Mouse (Mus musculus): ENCODE data around the gene Iscu.

Gene Iscu

DNA sequence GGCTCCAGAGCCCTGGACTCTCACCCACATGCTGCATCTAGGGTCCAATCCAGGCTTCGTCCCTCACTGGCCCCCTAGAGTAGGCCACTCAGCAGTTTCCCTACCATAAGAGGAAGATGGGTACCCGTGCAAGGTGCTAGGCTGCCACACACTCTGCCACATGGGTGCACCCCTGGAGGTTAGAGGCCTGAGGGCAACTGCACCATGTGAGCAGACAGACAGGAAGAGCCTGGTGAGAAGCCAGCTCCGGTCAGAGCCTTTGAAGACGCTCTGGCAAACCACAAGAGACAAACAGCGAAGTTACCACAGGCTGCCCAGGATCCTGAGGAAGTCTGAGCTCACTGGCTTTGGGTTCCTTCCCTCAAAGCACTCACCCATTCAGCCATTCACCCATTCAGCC, 14.4 kb downstream of the Iscu start:
- no peak for DNase-seq (ENCODE audit: low spot score in 2 of 2)

GRCm38 (mm10) chr5:113788645-113789044, 16.1 kb downstream of the Iscu start:
- DNase-seq (ENCODE audit: low spot score in 2 of 2) = no peak

GRCm38 (mm10) chr5:113789075-113789788, 16.7 kb downstream of the Iscu start:
- DNase-seq (ENCODE audit: low spot score in 2 of 2) = no peak

- DNase-seq (ENCODE audit: low spot score in 2 of 2) = no peak
Measured at GRCm38 (mm10) chr5:113790453-113791196, 18.1 kb downstream of the Iscu start.

- no peak for DNase-seq (ENCODE audit: low spot score in 2 of 2)
Measured at GRCm38 (mm10) chr5:113791197-113792095, 18.9 kb downstream of the Iscu start.

DNA sequence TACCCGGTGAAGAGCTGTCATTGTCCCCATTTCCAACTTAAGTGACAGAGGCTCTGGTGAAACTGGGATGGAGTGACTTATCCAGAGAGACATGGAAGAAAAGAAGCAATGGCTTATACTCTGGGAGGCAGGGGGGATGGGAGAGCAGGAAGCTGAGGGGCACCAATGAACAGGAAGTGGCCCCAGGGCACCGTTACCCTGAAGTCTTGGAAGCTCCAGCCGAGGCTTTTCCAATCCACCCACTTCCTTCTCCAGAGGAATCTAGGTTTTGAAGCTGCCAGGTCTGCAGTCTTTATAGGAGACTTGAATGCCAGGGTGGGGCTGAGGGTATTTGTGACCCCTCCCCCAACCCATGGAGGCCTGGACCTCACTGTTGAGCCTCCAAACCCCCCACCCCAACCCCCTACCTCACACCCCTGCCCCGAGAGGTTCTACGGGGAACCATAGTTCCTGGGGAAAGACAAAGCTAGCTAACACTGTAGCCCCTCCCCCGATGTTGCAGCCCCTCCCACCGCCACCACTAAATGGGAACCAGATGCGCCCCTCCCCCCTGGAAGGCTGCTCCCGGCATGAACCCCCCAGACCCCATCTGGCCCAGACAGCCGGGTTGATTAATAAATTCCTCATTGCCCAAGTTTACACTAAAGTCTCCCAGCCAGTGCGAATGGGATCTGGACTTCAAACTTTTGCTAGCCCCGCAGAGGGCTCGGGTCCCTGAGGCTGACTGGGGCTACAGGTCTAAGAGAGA, 24.0 kb downstream of the Iscu start:
- no peak for DNase-seq (ENCODE audit: low spot score in 2 of 2)

DNA sequence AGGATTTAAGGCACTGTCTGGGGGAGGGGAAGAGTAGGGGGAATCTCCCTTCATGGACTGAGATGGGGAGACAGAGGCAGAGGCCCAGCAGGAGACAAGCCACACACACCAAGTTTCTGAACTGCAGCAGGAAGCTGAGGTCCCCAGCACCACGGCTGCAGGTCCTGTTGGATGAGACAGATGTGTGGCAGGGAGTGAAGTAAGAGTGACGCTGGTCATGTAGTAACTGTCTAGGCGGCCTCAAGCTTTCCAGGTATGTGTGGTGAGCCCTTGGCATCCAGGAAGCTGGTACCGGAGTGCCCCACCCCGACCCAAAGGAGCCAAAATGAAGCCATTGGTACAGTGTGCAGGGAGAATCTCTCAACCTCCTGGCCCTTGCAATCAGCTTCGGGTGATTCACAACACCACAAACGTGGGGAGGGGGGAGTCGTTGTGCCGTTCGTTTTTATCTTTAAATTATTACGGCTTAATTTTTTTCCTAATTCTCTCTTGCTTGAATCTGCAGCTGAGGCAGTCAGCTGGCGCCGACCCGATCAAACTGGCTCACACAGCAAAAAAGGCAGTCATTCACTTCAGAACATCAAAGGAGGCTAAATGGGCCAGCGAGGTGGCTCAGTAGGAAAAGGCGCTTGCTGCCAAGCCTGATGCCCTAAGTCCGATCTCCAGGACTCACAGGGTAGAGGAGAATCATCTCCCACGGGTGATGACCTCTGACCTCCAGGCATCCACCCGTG, 24.8 kb downstream of the Iscu start:
- DNase-seq (ENCODE audit: low spot score in 2 of 2) = no peak

GRCm38 (mm10) chr5:113798525-113798924, 26.0 kb downstream of the Iscu start:
- no peak for DNase-seq (ENCODE audit: low spot score in 2 of 2)

DNA sequence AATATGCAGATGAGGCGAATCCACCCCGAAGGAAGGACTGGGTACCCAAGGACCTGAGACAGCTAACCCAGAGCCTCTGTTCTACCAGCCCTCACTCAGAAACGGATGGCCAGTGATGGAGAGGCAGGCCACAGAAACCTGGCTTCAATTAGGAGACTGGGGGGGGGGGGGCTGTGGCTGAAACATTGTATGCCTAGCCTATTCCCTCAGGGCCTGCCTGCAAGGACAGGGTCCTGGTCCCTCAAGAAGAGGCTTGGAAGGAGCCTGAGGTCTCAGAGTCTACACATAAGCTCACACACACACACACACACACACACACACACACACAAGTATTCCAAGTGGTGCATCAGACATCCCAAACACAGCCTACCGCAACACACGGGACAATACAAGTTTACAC, 27.1 kb downstream of the Iscu start:
- no peak for DNase-seq (ENCODE audit: low spot score in 2 of 2)

- peak; percentile 53 to 58 for DNase-seq (ENCODE audit: low spot score in 2 of 2)
Measured at GRCm38 (mm10) chr5:113800280-113800679, 27.7 kb downstream of the Iscu start, which contains the start of gene Tmem119. TSS of gene Tmem119 (minus strand) at chr5:113800516.

DNA sequence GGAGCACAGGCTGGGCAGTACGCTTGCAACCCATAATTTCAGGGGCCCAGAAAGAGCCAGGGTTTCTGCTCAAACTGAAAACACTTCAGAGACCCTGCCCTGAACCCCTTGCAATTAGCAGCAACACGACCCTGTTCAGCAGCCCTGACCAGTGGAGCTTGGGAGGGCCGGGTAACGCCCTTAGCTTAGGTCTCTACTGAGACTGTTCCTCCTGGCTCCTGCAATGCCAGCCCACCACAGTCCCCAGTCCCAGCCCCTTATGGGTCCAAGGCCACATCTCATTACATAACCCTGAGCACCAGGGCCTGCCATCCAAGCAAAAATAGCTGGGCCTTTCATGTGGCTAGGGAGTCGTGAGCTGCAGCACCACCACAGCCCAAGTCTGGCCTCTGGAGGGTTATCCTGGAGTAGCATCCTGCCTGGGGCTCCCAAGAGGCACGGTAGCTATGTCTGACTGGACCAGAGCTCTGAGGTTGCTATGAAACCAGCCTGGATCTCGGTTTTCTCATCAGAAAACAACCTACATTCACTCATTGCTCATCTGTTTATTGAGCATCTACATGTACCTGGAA, 31.9 kb downstream of the Iscu start:
- no peak for DNase-seq (ENCODE audit: low spot score in 2 of 2)

DNA sequence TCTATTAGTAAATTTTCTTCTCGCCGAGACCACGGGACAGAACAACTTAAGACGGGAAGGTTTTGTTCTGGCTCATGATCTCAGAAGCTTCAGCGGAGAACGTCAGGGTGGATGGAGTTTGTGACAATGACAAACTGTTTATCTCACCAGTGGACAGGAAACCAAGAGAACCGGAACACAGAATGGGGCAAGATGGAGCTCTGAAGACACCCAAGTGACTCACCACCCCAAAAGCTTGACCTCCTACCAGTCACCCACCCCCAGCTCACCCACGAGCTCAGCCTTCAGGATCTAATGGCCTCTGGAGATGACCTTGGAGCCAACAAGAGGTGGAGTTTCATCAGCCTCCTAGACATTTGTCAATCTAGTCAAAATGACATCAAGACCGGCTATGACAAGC, 32.8 kb downstream of the Iscu start:
- DNase-seq (ENCODE audit: low spot score in 2 of 2) = no peak

GRCm38 (mm10) chr5:113806414-113806813, 33.9 kb downstream of the Iscu start:
- DNase-seq (ENCODE audit: low spot score in 2 of 2) = no peak

DNA sequence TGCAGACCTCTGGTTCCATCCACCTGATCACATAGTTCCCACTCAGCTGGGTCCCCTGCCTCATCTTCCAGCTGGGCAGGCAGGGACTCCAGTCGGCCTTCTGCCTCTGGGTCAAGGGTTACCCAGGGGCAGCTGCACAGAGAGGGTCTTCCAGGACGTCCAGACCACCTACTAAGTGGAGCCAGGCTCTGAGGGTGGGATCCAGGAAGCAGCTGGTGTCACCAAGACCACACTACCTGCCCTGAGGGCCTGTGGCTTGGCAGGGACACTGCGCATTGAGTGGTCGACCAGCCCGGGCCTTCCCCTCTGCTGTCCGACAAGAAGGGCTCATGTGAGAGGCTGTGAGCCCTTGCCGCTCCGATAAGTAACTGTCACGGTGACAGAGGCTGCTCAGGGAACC, 35.2 kb downstream of the Iscu start:
- DNase-seq (ENCODE audit: low spot score in 2 of 2) = no peak

- no peak for DNase-seq (ENCODE audit: low spot score in 2 of 2)
Measured at GRCm38 (mm10) chr5:113808177-113808576, 35.6 kb downstream of the Iscu start.

DNA sequence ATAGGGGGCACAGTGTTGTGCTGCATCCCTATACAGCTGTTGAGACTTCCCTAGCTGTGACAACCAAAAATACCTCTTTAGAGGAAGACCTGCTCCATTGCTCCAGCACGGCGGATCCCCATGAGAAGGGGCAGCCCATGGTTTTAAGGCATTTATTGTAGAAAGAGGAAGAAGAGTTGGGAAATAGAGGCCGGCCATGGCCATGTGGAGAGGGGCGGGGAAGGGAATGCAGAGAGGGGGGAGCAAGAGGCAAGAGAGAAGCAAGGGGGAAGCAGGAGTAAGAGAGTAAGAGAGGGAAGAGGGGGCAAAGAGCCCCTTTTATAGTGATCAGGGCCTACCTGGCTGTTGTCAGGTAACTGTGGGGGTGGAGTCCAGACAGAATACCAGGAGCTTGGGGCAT, 37.6 kb downstream of the Iscu start:
- DNase-seq (ENCODE audit: low spot score in 2 of 2) = no peak

DNA sequence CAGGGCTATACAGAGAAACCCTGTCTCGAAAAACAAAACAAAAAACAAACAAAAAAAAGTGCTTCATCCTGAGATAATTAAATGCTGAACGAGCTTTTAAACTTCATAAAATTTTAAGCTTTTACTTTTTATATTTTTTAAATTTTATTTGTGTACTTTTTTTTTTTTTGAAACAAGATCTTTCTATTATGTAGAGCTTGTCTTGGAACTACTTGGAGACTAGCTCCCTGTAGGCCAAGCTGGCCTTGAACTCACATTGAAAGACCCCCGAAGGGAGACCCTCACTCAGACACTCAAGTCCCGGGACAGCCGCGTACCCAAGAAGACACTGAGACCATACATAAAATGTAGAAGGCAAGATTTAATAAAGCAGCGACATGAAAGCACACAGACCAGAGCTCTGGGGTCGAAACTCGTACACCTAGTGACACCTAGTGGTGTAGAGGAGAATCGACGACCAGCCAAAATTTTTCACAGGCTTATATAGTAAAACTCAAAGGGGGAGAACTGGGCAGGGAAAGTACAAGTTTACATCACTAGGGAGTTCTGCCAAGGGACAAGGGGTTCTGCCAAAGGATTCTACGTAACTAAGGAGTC, 39.4 kb downstream of the Iscu start:
- peak in 1 of 2 experiments; percentile 42 for DNase-seq (ENCODE audit: low spot score in 2 of 2)

DNA sequence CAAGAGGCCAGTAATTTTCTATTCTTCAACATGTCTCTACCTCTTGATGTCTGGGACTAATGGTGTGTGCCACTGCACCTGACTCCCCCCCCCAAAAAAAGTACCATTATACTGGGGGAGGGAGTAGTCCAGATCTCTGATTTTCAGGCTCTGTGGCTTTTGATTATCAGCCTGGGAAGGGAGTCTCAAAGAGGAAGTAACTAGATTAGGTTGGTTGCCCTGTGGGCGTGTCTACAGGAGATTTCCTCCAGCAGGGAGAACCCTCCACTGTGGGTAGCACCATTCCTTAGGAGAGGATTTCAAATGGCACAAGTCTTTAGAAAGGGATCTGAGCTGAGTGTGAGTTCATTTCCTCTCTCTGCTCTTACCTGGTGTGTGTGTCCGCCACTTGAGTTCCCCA, 40.1 kb downstream of the Iscu start:
- no peak for DNase-seq (ENCODE audit: low spot score in 2 of 2)

- no peak for DNase-seq (ENCODE audit: low spot score in 2 of 2)
Measured at GRCm38 (mm10) chr5:113813608-113814007, 41.1 kb downstream of the Iscu start.

Measured in heart, adult 9 months (tissue).